Mouse (Mus musculus): ENCODE measurements around the gene Pnp2. TPM values are rescaled to one million over a fixed set of nuclear protein-coding genes. Genes with fewer than 3 reads are reported as not detected.
"Not testable (repeated sequence)": the region's sequence is repeated elsewhere in the genome, so short reads cannot be mapped to it uniquely, and the experiment has no call there.

The Pnp2 gene
- polyA plus RNA-seq, 1 experiment = 5.4 TPM

- DNase-seq (ENCODE audit: low read depth) = not testable (repeated sequence)
These were observed 1.4 kb downstream of the Pnp2 start for GRCm38 (mm10) chr14:50957146-50957545.

- DNase-seq (ENCODE audit: low read depth) = not testable (repeated sequence)
These were observed 2.6 kb downstream of the Pnp2 start for GRCm38 (mm10) chr14:50958289-50958995.

- DNase-seq (ENCODE audit: low read depth) = peak; percentile 90
These were observed 12.6 kb downstream of the Pnp2 start for GRCm38 (mm10) chr14:50968216-50968980.

DNA sequence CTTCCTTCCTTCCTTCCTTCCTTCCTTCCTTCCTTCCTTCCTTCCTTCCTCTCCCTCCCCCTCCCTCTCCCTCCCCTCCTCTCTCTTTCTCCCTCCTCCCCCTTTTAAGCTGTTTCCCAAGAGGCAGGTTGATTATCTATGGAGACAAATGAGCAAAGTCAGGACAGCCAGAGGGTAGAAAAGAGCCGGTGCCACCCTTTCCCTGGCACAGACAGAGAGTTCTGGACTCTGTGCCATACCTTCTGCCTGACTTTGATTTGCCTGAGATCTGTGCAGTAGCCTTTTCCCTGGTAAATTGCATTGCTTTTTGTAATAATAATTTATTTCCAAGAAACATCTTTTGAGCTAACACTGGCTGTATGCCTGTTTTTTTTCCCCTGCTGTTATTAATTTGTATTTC lies 13.2 kb downstream of the Pnp2 start:
- no peak for DNase-seq (ENCODE audit: low read depth)

GRCm38 (mm10) chr14:50969558-50970544 lies 14.1 kb downstream of the Pnp2 start:
- DNase-seq (ENCODE audit: low read depth) = no peak

- DNase-seq (ENCODE audit: low read depth) = no peak
These were observed 15.0 kb downstream of the Pnp2 start for GRCm38 (mm10) chr14:50970822-50971221.

- not testable (repeated sequence) for DNase-seq (ENCODE audit: low read depth)
These were observed 17.3 kb downstream of the Pnp2 start for GRCm38 (mm10) chr14:50973054-50973453.

GRCm38 (mm10) chr14:50973700-50974099 lies 17.9 kb downstream of the Pnp2 start:
- no peak for DNase-seq (ENCODE audit: low read depth)

- DNase-seq (ENCODE audit: low read depth) = no peak
These were observed 19.2 kb downstream of the Pnp2 start for GRCm38 (mm10) chr14:50975001-50975400.

GRCm38 (mm10) chr14:50976674-50977073 lies 20.9 kb downstream of the Pnp2 start:
- no peak for DNase-seq (ENCODE audit: low read depth)

GRCm38 (mm10) chr14:50978451-50978850 lies 22.7 kb downstream of the Pnp2 start:
- not testable (repeated sequence) for DNase-seq (ENCODE audit: low read depth)

- DNase-seq (ENCODE audit: low read depth) = no peak
These were observed 23.8 kb downstream of the Pnp2 start for GRCm38 (mm10) chr14:50979631-50980030.

DNA sequence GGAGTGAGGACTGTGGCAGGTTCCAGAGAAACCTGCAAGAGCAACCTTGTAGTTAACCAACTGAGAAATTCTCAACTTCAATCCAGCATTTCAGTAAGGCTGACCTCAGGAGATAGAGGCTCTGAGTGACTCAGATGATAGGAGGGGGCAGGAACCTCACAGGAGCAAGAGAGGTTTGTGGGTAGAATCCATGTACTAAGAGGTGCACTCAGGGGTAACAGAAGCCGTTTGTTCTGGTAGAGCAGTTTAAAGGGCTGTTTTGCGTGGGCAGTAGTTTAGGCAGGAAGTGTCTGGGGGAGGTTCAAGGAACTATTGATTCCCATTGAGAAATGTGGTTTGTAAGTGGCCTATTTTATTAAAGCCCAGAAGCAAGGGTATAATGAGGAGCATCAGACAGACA lies 25.4 kb downstream of the Pnp2 start:
- DNase-seq (ENCODE audit: low read depth) = no peak

DNA sequence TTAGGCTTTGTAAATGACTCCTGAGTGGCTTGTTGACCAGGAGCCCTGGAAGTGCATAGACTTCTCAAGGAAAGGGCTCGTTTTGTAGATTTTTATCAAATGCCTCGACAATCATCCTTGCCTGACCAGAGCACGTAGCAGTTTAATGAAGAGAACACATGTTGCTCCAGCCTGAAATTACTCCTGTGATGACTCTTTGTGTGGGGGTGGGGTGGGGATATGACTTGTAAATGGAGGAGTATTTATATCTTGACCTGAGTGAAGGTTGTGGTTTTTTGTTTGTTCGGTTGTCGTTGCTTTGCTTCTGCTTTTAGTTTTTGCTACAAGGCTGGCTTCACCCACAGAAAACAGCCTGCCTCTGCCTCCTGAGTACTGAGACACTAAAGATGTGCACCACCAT lies 26.0 kb downstream of the Pnp2 start:
- DNase-seq (ENCODE audit: low read depth) = no peak

GRCm38 (mm10) chr14:50987668-50988067 lies 31.9 kb downstream of the Pnp2 start:
- no peak for DNase-seq (ENCODE audit: low read depth)

GRCm38 (mm10) chr14:50991037-50991436 lies 35.2 kb downstream of the Pnp2 start:
- DNase-seq (ENCODE audit: low read depth) = no peak

DNA sequence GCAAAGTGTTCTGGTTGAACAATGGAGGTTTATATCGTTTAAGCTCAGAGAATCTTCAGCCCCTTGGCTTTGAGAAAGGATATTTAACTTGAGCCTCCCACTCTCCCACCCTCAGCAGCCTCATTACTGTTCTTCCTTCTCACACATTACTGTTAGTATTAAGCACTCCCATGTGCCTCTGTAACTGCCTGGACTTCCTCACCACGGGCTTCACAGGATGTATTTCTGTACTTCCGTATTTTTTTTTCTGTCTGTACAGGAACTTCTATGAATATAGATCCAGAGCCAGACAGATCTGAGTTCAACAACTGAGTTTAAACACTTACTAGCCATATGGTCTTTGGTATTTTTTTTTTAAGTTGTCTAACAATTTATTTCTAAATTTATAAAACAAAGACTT lies 41.3 kb downstream of the Pnp2 start:
- no peak for DNase-seq (ENCODE audit: low read depth)

DNA sequence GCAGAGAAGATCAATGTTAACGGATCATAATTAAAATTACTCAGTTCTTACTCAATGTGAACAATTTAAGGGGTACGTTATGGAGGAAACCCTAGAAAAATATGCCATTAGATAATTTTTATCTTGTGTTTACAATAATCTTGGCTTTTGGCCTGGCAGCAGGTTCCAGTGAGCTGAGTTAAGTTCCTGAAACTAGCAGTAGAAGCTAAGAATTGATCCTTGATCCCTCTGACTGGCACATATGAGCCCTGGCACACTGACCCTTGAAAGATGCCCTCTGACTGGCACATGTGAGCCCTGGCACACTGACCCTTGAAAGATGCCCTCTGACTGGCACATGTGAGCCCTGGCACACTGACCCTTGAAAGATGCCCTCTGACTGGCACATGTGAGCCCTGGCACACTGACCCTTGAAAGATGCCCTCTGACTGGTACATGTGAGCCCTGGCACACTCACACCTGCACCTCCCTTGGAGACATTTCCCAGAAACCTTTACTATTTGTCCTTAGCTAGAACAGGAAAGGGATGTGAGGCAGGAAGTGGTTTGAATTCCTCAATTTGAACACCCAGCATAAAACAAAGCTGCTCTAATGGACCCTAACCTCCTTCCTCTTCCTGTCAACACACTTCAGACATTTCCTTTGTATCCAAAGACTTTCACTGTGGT lies 42.3 kb downstream of the Pnp2 start:
- DNase-seq (ENCODE audit: low read depth) = no peak

DNA sequence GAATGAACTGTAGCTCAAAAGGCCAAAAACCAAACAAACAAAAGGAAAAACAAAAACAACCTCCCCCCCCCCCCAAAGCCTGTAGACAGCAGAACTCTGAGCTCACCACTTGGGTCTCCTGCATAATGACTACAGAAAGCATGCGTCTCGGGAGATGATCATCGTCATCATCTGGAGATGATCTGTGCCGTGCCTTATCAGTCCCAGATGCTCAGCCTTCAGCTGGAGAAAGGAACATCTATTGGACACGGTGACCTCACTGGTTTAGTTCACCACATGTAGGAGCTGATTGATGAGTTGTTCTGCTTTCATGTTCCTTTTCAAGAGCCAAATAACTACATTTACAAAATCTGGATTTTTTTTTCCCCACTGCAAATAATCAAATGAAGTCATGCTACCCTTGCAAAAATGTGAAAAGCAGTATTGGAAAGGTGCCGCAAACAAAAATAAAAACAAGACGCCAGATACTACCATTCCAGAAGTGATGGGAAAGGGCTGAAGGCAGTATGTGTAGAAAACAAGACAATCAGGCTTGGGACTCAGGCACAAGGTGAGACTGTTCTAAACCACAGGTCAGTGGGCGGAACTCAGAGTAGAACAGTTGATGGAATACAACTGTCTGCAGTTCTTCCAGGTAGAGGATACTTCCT lies 51.5 kb downstream of the Pnp2 start, which contains the start of gene Rnase10:
TSS of gene Rnase10 (plus strand) at position 600 of the 650 bp plus-strand sequence.
- no peak for DNase-seq (ENCODE audit: low read depth)

GRCm38 (mm10) chr14:51007914-51008713 lies 52.3 kb downstream of the Pnp2 start:
- DNase-seq (ENCODE audit: low read depth) = peak; percentile 98
